Mouse (Mus musculus) forebrain, embryonic 11.5 days (tissue): ENCODE data around the gene Grb10. TPM values are rescaled to one million over a fixed set of nuclear protein-coding genes. Genes with fewer than 3 reads are reported as not detected.

Experiments used
- ATAC-seq: fragments of 200-750 bp; cut with Nextera tagmentation; replicated peaks from 2 replicates; pipeline ENCODE4 v1.8.0; 2017; ENCODE audit warnings: moderate TSS enrichment; ENCODE audit not compliant: low FRiP score
- DNase-seq: peaks from one replicate; pipeline ENCODE4 v3.0.0-alpha.2; 2017; ENCODE audit warnings: low spot score
- H3K27ac ChIP-seq: fragments of 300-500 bp; sonication (generic); 2 replicates; pipeline ENCODE4 v1.5.1; 2014; ENCODE audit warnings: low read depth, low read length
- H3K27me3 ChIP-seq: fragments of 300-500 bp; sonication (generic); 2 replicates; pipeline ENCODE4 v1.6.1; 2014; ENCODE audit warnings: mild to moderate bottlenecking, low read length, mixed read lengths; ENCODE audit not compliant: control insufficient read depth, insufficient read depth
- H3K36me3 ChIP-seq: fragments of 300-500 bp; sonication (generic); 2 replicates; pipeline ENCODE4 v1.6.1; 2014; ENCODE audit warnings: mild to moderate bottlenecking, low read length, moderate library complexity, mixed read lengths; ENCODE audit not compliant: control insufficient read depth, insufficient read depth
- H3K4me1 ChIP-seq: fragments of 300-500 bp; sonication (generic); replicated peaks from 2 replicates; pipeline ENCODE4 v1.6.1; 2014; ENCODE audit warnings: low read length, mixed read lengths; ENCODE audit not compliant: control insufficient read depth, insufficient read depth
- H3K4me2 ChIP-seq: fragments of 300-500 bp; sonication (generic); 2 replicates; pipeline ENCODE4 v1.6.1; 2014; ENCODE audit warnings: low read depth, mild to moderate bottlenecking, low read length, moderate library complexity, mixed read lengths; ENCODE audit not compliant: severe bottlenecking
- H3K4me3 ChIP-seq: fragments of 300-500 bp; sonication (generic); 2 replicates; pipeline ENCODE4 v1.5.1; 2014; ENCODE audit warnings: low read depth, low read length
- H3K9ac ChIP-seq: fragments of 300-500 bp; sonication (generic); 2 replicates; pipeline ENCODE4 v1.6.1; 2014; ENCODE audit warnings: low read length
- H3K9me3 ChIP-seq: fragments of 300-500 bp; sonication (generic); 2 replicates; pipeline ENCODE4 v1.6.1; 2016; ENCODE audit warnings: low read length, mixed read lengths; ENCODE audit not compliant: control insufficient read depth
- WGBS: fragments of 180-500 bp; shearing (Covaris S2); extraction: QIAGEN DNeasy Blood & Tissue Kit; methylation state at CpG from one replicate; pipeline ENCODE4 v1.1.7; 2014; 5-methylcytosine and 5-hydroxymethylcytosine counted together
- polyA plus RNA-seq: library from polyadenylated mRNA; unstranded; fragments of >200 nt; fragmentation: Nextera tagmentation; extraction: Ambion mirVana; gene quantifications from 2 replicates; pipeline ENCODE4 v1.2.1, GENCODE M21; 2014

The Grb10 gene
- polyA plus RNA-seq, 1 experiment from 2014 or later, result 158 TPM

GRCm38 (mm10) chr11:11947857-11948256 lies 90.6 kb downstream of the Grb10 start:
- no peak overlapping the region for H3K9ac ChIP-seq
- ATAC-seq (no peak), DNase-seq (no peak)
- WGBS, result 91% methylated on average over 5 of the region's 5 CpGs
- no peaks in the 10 kb centered on the region for H3K27me3 ChIP-seq
- H3K9me3 ChIP-seq, result no peaks in the 10 kb centered on the region
- H3K4me1 ChIP-seq, result peaks cover 6% of the 10 kb centered on the region; the same call in 1 of the 2 replicates
- H3K27ac ChIP-seq, result no peak overlapping the region
- H3K4me2 ChIP-seq, result no peak overlapping the region
- no peaks in the 10 kb centered on the region; the same call in 1 of the 2 replicates for H3K36me3 ChIP-seq
- no peak overlapping the region for H3K4me3 ChIP-seq

- DNase-seq (no peak), ATAC-seq (no peak)
- no peak overlapping the region for H3K4me3 ChIP-seq
- peaks cover 12% of the 10 kb centered on the region; the same call in 1 of the 2 replicates for H3K4me1 ChIP-seq
- H3K36me3 ChIP-seq, result no peaks in the 10 kb centered on the region; the same call in 1 of the 2 replicates
- no peak overlapping the region for H3K4me2 ChIP-seq
- no peak overlapping the region for H3K9ac ChIP-seq
- H3K9me3 ChIP-seq, result no peaks in the 10 kb centered on the region
- H3K27ac ChIP-seq, result no peak overlapping the region
- H3K27me3 ChIP-seq, result no peaks in the 10 kb centered on the region
- 94% methylated on average over 4 of the region's 4 CpGs for WGBS
These were observed 92.7 kb downstream of the Grb10 start for GRCm38 (mm10) chr11:11945766-11946165.

GRCm38 (mm10) chr11:11944814-11945213 lies 93.7 kb downstream of the Grb10 start:
- H3K27ac ChIP-seq, result no peak overlapping the region
- ATAC-seq (no peak), DNase-seq (no peak)
- no peak overlapping the region for H3K4me2 ChIP-seq
- H3K9ac ChIP-seq, result no peak overlapping the region
- WGBS, result 96% methylated on average over 4 of the region's 4 CpGs
- no peak overlapping the region for H3K4me3 ChIP-seq
- H3K36me3 ChIP-seq, result no peaks in the 10 kb centered on the region; the same call in 1 of the 2 replicates
- no peaks in the 10 kb centered on the region for H3K27me3 ChIP-seq
- no peaks in the 10 kb centered on the region for H3K9me3 ChIP-seq
- H3K4me1 ChIP-seq, result peaks cover 12% of the 10 kb centered on the region; the same call in 1 of the 2 replicates

GRCm38 (mm10) chr11:11944082-11944349 lies 94.5 kb downstream of the Grb10 start:
- ATAC-seq (no peak), DNase-seq (no peak)
- no peak overlapping the region for H3K4me3 ChIP-seq
- H3K27me3 ChIP-seq, result no peaks in the 10 kb centered on the region
- no peak overlapping the region for H3K4me2 ChIP-seq
- H3K36me3 ChIP-seq, result no peaks in the 10 kb centered on the region; the same call in 1 of the 2 replicates
- peaks cover 10% of the 10 kb centered on the region; the same call in 1 of the 2 replicates for H3K4me1 ChIP-seq
- H3K27ac ChIP-seq, result no peak overlapping the region
- no peak overlapping the region for H3K9ac ChIP-seq
- no peaks in the 10 kb centered on the region for H3K9me3 ChIP-seq

GRCm38 (mm10) chr11:11943240-11944081 lies 95.0 kb downstream of the Grb10 start:
- Histone ChIP-seq H3K4me2 (no peak overlapping the region), H3K4me1 (peaks cover 8% of the 10 kb centered on the region; the same call in 1 of the 2 replicates), H3K27me3 (no peaks in the 10 kb centered on the region), H3K9me3 (no peaks in the 10 kb centered on the region), H3K9ac (no peak overlapping the region), H3K4me3 (no peak overlapping the region), H3K36me3 (no peaks in the 10 kb centered on the region; the same call in 1 of the 2 replicates), H3K27ac (no peak overlapping the region)
- no peak for ATAC-seq
- DNase-seq, result no peak
- 78% methylated on average over 13 of the region's 13 CpGs for whole genome bisulfite sequencing

GRCm38 (mm10) chr11:11942320-11943217 lies 95.9 kb downstream of the Grb10 start:
- peak; percentile 37; the same call in 1 of the 2 replicates for ATAC-seq
- Histone ChIP-seq H3K36me3 (no peaks in the 10 kb centered on the region; the same call in 1 of the 2 replicates), H3K9me3 (no peaks in the 10 kb centered on the region), H3K4me2 (0 out of 2 replicates have a peak overlapping the region, but pooled peaks have one; percentile 8), H3K27ac (no peak overlapping the region), H3K9ac (no peak overlapping the region), H3K4me3 (no peak overlapping the region), H3K27me3 (no peaks in the 10 kb centered on the region), H3K4me1 (peaks cover 8% of the 10 kb centered on the region; the same call in 1 of the 2 replicates)
- 29% methylated on average over 6 of the region's 6 CpGs for WGBS
- no peak for DNase-seq

- H3K4me2 ChIP-seq, result no peak overlapping the region
- H3K9me3 ChIP-seq, result no peaks in the 10 kb centered on the region
- H3K27ac ChIP-seq, result no peak overlapping the region
- ATAC-seq (peak; percentile 83), DNase-seq (no peak)
- H3K27me3 ChIP-seq, result no peaks in the 10 kb centered on the region
- no peaks in the 10 kb centered on the region; the same call in 1 of the 2 replicates for H3K36me3 ChIP-seq
- 27% methylated on average over 5 of the region's 5 CpGs for WGBS
- H3K4me1 ChIP-seq, result peaks cover 8% of the 10 kb centered on the region; the same call in 1 of the 2 replicates
- no peak overlapping the region for H3K9ac ChIP-seq
- no peak overlapping the region for H3K4me3 ChIP-seq
These were observed 97.4 kb downstream of the Grb10 start for GRCm38 (mm10) chr11:11940833-11941681.

- Histone ChIP-seq H3K9me3 (no peaks in the 10 kb centered on the region), H3K4me1 (peaks cover 8% of the 10 kb centered on the region; the same call in 1 of the 2 replicates), H3K4me3 (no peak overlapping the region), H3K4me2 (no peak overlapping the region), H3K27me3 (no peaks in the 10 kb centered on the region), H3K27ac (no peak overlapping the region), H3K36me3 (no peaks in the 10 kb centered on the region), H3K9ac (no peak overlapping the region)
- ATAC-seq, result no peak
- WGBS, result 86% methylated on average over 3 of the region's 3 CpGs
- no peak for DNase-seq
These were observed 98.9 kb downstream of the Grb10 start for GRCm38 (mm10) chr11:11939611-11940010.
